Mouse (Mus musculus) heart, postnatal 36 days (tissue): Measurements from ENCODE around the gene 2610001J05Rik. TPM values are rescaled to one million over a fixed set of nuclear protein-coding genes. Genes with fewer than 3 reads are reported as not detected.

Source experiments
- DNase-seq, 2 experiments: peaks; one replicate each; pipeline ENCODE4 v3.0.0; 2021 to 2022
- intact Hi-C: fragments of 180-260 bp; cut with DNase I; formaldehyde crosslinking; loops from one replicate; pipeline ENCODE4 v1.15.1; 2025
- total RNA-seq, 2 experiments: library from RNA; stranded (reverse); gene quantifications; 2 replicates each; pipeline ENCODE4 v1.2.3; 2021

2610001J05Rik gene
- total RNA-seq, 2 experiments from 2014 or later: 42.4 TPM

DNA sequence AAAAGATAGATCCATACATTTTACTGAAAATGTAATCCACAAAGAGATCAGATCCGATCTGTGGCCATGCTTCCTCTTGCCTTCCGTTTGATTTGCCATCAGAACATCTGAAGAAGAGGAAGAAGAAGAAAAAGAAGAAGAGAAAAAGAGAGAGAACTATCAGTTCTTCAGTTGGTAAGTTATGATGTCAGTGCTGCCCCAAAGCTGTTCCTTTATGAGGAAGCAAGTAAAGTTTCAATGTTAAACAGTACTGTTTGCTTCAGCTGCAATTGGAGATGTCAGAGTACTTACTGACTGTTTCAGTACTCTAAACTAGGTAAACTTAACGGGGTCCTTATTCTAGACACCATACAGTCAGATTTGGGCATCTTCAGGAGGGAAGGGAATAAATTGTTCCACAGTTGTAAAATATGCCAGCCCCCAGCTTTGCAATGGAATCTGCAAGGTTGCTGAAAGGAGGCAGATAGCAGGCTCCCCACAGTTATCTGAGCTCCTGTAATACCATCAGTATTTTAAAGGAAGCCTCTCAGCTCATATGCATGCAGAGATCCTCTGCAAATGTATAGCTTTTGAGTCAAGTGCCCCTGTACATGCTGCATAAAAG lies 34.2 kb downstream of the 2610001J05Rik start:
- DNase-seq: no peak
- intact Hi-C loops: no loop called here

DNA sequence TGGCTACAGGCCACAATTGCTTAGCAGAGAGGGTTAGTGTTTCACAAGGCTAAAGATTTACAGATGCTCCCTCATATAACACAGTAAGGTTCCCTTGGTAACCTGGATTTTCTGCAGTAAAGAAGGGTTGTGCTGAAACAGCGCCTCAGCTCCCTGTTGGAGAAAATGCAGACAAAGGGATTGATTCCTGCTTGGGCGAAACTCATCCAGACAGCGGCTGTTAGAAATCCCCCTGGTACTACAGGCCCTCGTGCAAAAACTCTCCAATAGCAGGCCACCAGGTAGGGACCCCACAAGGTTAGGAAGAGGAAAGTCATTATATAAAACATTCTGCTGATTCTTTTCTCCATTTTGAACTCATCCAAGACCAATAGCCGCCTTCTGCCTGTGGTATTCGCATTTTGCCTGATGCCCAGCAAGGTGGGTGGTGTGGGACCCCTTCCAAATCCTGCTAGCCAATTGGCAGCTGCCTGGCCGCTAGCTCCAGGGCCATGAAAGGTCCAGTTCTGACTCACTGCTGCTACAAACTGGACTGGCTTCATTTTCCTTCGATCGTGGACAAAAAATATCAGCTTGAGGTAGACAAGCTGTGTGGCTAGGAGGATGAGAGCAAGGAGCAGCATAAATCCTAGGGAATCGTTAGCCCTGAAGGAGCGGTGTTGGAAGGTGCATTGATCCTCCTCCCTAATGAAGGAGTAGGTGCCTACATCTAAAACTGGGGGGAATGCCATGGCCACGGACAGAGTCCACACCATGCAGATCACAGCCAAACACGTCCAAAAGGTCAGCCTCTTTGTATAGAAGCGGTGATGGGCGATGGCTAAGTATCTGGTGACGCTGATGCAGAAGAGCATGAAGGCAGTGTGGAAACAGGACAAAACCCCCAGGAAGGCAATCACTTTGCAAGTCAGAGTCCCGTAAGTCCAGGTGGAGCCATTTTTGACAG lies 35.3 kb downstream of the 2610001J05Rik start:
- DNase-seq: no peak
- intact Hi-C loops: no loop called here

DNA sequence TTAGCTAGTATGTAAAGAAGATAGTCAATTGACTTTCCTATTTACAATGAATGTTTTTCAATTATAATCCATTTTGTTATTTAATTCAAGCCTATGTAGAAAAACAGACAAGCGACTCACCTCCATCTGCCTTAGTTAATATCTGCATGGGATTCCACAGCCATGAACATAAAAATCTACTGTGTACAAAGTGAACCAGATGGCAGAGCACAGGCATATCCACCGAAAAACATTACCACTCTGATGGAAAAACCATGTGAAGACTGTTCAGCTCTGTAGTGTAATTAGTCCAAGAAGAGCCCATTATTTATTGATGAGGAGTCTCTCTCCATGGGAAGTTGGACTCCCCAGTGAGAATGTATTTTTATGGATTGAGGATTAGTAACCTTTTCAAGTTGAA lies 38.5 kb downstream of the 2610001J05Rik start:
- no peak for DNase-seq
- intact Hi-C loops: no loop called here

DNA sequence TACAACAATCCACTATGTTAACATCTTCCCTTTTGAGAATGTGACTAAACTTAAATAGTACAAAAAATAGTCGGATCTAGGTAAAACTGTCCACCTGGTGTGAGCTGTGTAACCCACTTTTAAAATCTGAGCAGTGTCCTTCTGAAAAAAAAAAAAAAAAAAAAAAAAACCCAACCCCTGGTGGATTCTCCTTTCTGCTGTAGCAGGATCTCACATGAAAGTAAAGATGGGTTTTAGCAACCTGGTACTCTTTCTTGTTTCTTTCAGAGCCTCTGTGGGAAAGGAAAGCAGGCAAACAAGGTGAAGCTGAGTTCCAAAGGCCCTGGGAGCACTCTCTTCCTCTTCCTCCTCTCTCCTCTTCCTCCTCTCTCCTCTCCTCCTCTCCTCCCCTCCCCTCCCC lies 42.4 kb downstream of the 2610001J05Rik start:
- intact Hi-C loops: no loop called here
- DNase-seq: no peak

Other genes starting within 250 kb of the 2610001J05Rik start
- gene Bmt2, start 193.6 kb downstream of the 2610001J05Rik start, total RNA-seq: 10 to 100 TPM; 11.6 to 13.1 TPM
- gene Gpr85, start 31.6 kb downstream of the 2610001J05Rik start, total RNA-seq: under 1 TPM in 1 of 2 experiments, not detected in 1; 0.14 TPM